Comparison of ENCODE assay signal across 21 mouse cellular contexts in the genomic region with DNA sequence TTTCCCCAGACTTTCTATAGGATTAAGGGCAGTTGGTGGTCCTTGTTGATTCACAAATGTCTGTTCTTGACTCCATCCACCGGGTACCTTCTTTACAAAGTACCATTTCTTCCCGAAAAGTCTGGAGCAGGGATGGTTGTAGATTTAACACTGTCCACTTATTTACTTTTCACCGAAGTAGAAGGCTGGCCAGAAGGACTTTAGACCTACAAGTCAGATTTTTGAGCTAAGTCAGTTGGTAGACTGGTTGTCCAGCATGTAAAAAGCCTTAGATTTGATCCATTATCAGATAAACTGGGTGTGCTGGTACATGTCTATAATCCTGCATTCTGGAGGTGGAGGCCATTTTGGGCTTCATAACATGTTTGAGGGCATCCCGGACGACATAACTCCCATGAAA.
"Had no signal": no experiment of that assay in that cellular context is flagged by ENCODE, and none has a peak within 500 bp of the region (broad histone marks: within the 10 kb centered on the region; RNA-seq: fewer than 3 reads in every experiment).

No protein-coding gene starts in this region.

- H3K27me3 ChIP-seq: heart, embryonic 12.5 days; hindbrain, embryonic 12.5 days; intestine, embryonic 15.5 days; kidney, embryonic 15.5 days; limb, embryonic 12.5 days; liver, embryonic 13.5 days; liver, embryonic 15.5 days had no signal

- H3K4me3 ChIP-seq: gastrocnemius, adult 2 months; heart, embryonic 10.5 days; heart, embryonic 12.5 days; hindbrain, embryonic 10.5 days; hindbrain, embryonic 12.5 days; intestine, embryonic 15.5 days; kidney, embryonic 15.5 days; layer of hippocampus, adult 2 months; left cerebral cortex, adult 2 months; limb, embryonic 10.5 days; limb, embryonic 12.5 days; liver, embryonic 13.5 days; liver, embryonic 15.5 days had no signal

- H3K27ac ChIP-seq: hindbrain, embryonic 10.5 days; hindbrain, embryonic 12.5 days; hindbrain, embryonic 14.5 days; intestine, embryonic 15.5 days; layer of hippocampus, adult 2 months; left cerebral cortex, adult 2 months; limb, embryonic 12.5 days; liver, embryonic 13.5 days; liver, embryonic 15.5 days had no signal

- H3K4me1 ChIP-seq: liver, embryonic 13.5 days; liver, embryonic 15.5 days had no signal

- H3K36me3 ChIP-seq: heart, embryonic 10.5 days; heart, embryonic 12.5 days; hindbrain, embryonic 10.5 days; hindbrain, embryonic 12.5 days; intestine, embryonic 15.5 days; kidney, embryonic 15.5 days; limb, embryonic 10.5 days; limb, embryonic 12.5 days; liver, embryonic 13.5 days; liver, embryonic 15.5 days had no signal

- H3K9ac ChIP-seq: heart, embryonic 12.5 days; hindbrain, embryonic 12.5 days; hindbrain, embryonic 14.5 days; intestine, embryonic 15.5 days; kidney, embryonic 15.5 days; limb, embryonic 12.5 days; liver, embryonic 13.5 days; liver, embryonic 15.5 days had no signal

- DNase-seq: gastrocnemius, adult 2 months; gastrocnemius, postnatal 10 days; gastrocnemius, postnatal 25 days; heart, postnatal 10 days; heart, postnatal 4 days; kidney, adult 18-20 months; kidney, postnatal 25 days; kidney, postnatal 4 days; liver, embryonic 13.5 days had no signal
